Mouse (Mus musculus): Measurements from ENCODE around the gene Anp32b. TPM values are rescaled to one million over a fixed set of nuclear protein-coding genes. Genes with fewer than 3 reads are reported as not detected.

The Anp32b gene
- polyA plus RNA-seq, 1 experiment from 2014 or later, result 301 TPM

GRCm38 (mm10) chr4:46432339-46433036 lies 18.2 kb upstream of the Anp32b start:
- no peak overlapping the region for H3K9ac ChIP-seq
- H3K4me1 ChIP-seq, result peaks cover 12% of the 10 kb centered on the region
- 90% methylated on average over 12 of the region's 12 CpGs for WGBS
- no peaks in the 10 kb centered on the region for H3K36me3 ChIP-seq (replicated peaks)
- no peak overlapping the region for H3K4me3 ChIP-seq (replicated peaks)
- H3K27ac ChIP-seq, result no peak overlapping the region
- no peak overlapping the region for H3K4me2 ChIP-seq
- H3K27me3 ChIP-seq, result no peaks in the 10 kb centered on the region
- no peak for ATAC-seq (ENCODE audit: low FRiP score)
- no peaks in the 10 kb centered on the region for H3K9me3 ChIP-seq

- Histone ChIP-seq H3K4me2 (no peak overlapping the region), H3K36me3 (replicated peaks) (no peaks in the 10 kb centered on the region), H3K4me1 (no peaks in the 10 kb centered on the region), H3K9me3 (no peaks in the 10 kb centered on the region), H3K4me3 (replicated peaks) (no peak overlapping the region), H3K9ac (no peak overlapping the region), H3K27me3 (no peaks in the 10 kb centered on the region), H3K27ac (no peak overlapping the region)
- ATAC-seq (ENCODE audit: low FRiP score), result no peak
- WGBS, result 88% methylated on average over 4 of the region's 4 CpGs
Observed at GRCm38 (mm10) chr4:46442501-46442900, 8.2 kb upstream of the Anp32b start.

- Histone ChIP-seq H3K4me2 (no peak overlapping the region), H3K9me3 (no peaks in the 10 kb centered on the region), H3K27ac (no peak overlapping the region), H3K4me1 (0 out of 2 replicates have a peak, but pooled peaks cover 4% of the 10 kb centered on the region), H3K36me3 (replicated peaks) (no peaks in the 10 kb centered on the region), H3K4me3 (replicated peaks) (no peak overlapping the region), H3K27me3 (0 out of 2 replicates have a peak, but pooled peaks cover 4% of the 10 kb centered on the region), H3K9ac (no peak overlapping the region)
- no peak for ATAC-seq (ENCODE audit: low FRiP score)
- WGBS, result 49% methylated on average over 9 of the region's 9 CpGs
Observed at GRCm38 (mm10) chr4:46445237-46445945, 5.3 kb upstream of the Anp32b start.

- no peak overlapping the region for H3K9ac ChIP-seq
- 0 out of 2 replicates have a peak, but pooled peaks cover 4% of the 10 kb centered on the region for H3K27me3 ChIP-seq
- H3K4me2 ChIP-seq, result no peak overlapping the region
- H3K4me1 ChIP-seq, result peaks cover 6% of the 10 kb centered on the region
- H3K27ac ChIP-seq, result no peak overlapping the region
- 59% methylated on average over 1 of the region's 1 CpGs for WGBS
- no peaks in the 10 kb centered on the region for H3K36me3 ChIP-seq (replicated peaks)
- ATAC-seq (ENCODE audit: low FRiP score), result no peak
- H3K9me3 ChIP-seq, result no peaks in the 10 kb centered on the region
- no peak overlapping the region for H3K4me3 ChIP-seq (replicated peaks)
Observed at GRCm38 (mm10) chr4:46447461-46447860, 3.2 kb upstream of the Anp32b start.

GRCm38 (mm10) chr4:46448886-46449285 lies 1.8 kb upstream of the Anp32b start:
- no peak overlapping the region for H3K9ac ChIP-seq
- H3K4me2 ChIP-seq, result no peak overlapping the region
- no peaks in the 10 kb centered on the region for H3K36me3 ChIP-seq (replicated peaks)
- peaks cover 20% of the 10 kb centered on the region for H3K4me1 ChIP-seq
- no peaks in the 10 kb centered on the region for H3K9me3 ChIP-seq
- WGBS, result 53% methylated on average over 6 of the region's 6 CpGs
- no peak overlapping the region for H3K4me3 ChIP-seq (replicated peaks)
- no peak for ATAC-seq (ENCODE audit: low FRiP score)
- no peak overlapping the region for H3K27ac ChIP-seq
- H3K27me3 ChIP-seq, result 0 out of 2 replicates have a peak, but pooled peaks cover 4% of the 10 kb centered on the region

DNA sequence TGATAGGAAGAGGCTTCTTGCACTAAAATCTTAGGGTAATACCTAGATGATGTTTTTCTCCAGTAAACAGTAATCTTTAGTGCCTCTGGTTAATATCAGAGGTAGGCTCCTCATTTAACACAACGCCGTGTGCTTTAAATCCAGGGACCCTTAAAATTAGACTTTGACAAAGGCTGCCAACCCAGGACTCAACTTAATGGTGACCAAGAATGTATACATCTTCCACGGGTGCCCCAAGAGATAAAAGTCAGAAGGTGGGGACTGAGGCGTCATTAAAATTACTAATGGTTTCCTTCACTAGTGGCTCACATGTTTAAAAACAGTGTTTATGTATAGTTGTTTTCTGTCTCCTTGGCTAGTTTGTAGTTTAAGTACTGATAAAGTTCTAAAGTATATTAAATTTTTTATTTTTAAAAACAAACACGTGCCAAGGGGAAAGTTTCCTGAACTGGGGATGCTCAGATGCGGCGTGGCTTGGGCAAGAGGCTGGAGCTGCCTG lies 633 bp upstream of the Anp32b start:
- no peak for ATAC-seq (ENCODE audit: low FRiP score)
- peak overlapping the region; percentile 99 for H3K9ac ChIP-seq
- peak overlapping the region; percentile 99 for H3K27ac ChIP-seq
- H3K9me3 ChIP-seq, result no peaks in the 10 kb centered on the region
- no peaks in the 10 kb centered on the region for H3K36me3 ChIP-seq (replicated peaks)
- 0 out of 2 replicates have a peak, but pooled peaks cover 4% of the 10 kb centered on the region for H3K27me3 ChIP-seq
- peak overlapping the region; percentile 90 for H3K4me3 ChIP-seq (replicated peaks)
- H3K4me2 ChIP-seq, result peak overlapping the region; percentile 87
- WGBS, result 30% methylated on average over 7 of the region's 7 CpGs
- peaks cover 29% of the 10 kb centered on the region for H3K4me1 ChIP-seq

DNA sequence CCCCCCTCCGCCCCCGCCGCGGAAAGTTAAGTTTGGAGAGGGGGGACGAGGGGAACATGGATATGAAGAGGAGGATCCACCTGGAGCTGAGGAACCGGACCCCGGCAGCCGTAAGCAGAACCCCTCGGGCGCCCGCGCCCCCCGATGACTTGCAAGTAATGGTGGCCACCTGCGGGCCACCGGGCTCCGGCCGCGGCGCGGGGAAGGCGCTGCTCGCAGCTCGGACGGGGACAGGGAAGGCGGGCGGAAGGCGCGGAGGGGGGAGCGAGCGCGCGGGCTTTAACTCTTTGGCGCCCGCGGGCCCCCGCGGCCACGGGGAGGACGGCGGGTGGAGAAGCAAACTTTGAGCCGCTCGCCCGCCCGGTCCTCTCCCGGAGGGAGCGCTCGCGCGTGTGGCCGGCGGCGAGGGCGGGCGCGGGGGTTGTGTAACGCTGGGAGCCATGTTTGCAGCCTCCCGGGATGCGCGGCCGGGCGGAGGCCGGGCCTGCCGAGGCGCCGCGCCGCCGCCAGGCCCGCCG lies 597 bp downstream of the Anp32b start:
- peak overlapping the region; percentile 99 for H3K27ac ChIP-seq
- peak overlapping the region; percentile 90 for H3K4me3 ChIP-seq (replicated peaks)
- peaks cover 34% of the 10 kb centered on the region for H3K4me1 ChIP-seq
- ATAC-seq (ENCODE audit: low FRiP score), result peak; percentile 55
- no peaks in the 10 kb centered on the region for H3K36me3 ChIP-seq (replicated peaks)
- peak overlapping the region; percentile 99 for H3K9ac ChIP-seq
- under 1% methylated on average over 56 of the region's 70 CpGs for WGBS
- peak overlapping the region; percentile 87 for H3K4me2 ChIP-seq
- 0 out of 2 replicates have a peak, but pooled peaks cover 4% of the 10 kb centered on the region for H3K27me3 ChIP-seq
- no peaks in the 10 kb centered on the region for H3K9me3 ChIP-seq

DNA sequence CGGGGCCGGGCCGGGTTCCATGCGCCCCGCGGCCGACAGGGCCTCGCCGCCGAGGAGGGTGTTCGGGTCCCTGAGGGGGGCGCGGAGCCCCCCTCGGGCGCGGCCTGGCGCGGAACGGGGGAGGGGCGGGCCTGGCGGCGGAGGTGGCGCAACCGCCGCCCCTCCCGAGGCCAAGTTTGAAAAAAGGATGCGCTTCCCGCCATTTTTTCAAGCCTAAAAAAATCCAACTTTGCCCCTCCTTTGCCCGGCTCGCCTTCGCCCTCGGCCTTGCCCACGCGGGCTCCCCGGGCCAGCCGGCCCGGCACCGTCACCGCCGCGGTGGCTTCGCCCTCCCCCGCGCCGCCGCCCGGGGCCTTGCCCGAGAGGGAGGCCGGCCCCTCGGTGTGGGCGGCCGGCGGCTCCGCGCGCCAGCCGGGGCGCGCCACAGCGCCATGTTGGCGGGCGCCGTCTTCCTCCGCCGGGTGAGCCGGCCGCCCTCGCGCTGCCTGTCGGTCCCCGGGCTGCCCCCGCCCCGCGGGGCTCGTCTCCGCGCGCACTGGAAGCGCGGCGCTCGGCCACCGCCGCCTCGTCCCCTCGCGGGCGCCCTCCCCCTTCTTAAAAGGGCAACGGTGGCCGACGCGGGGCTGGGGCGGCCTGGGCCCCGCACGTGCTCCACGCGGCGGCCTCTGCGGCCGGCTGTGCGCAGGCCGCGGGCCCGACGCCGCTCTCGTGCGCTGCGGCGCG lies 1.2 kb downstream of the Anp32b start:
- H3K9me3 ChIP-seq, result no peaks in the 10 kb centered on the region
- H3K4me1 ChIP-seq, result peaks cover 34% of the 10 kb centered on the region
- H3K27me3 ChIP-seq, result 0 out of 2 replicates have a peak, but pooled peaks cover 4% of the 10 kb centered on the region
- no peaks in the 10 kb centered on the region for H3K36me3 ChIP-seq (replicated peaks)
- H3K4me3 ChIP-seq (replicated peaks), result peak overlapping the region; percentile 90
- peak; percentile 60 for ATAC-seq (ENCODE audit: low FRiP score)
- peak overlapping the region; percentile 87 for H3K4me2 ChIP-seq
- H3K9ac ChIP-seq, result peak overlapping the region; percentile 99
- 1% methylated on average over 65 of the region's 111 CpGs for WGBS
- peak overlapping the region; percentile 99 for H3K27ac ChIP-seq

- Histone ChIP-seq H3K27ac (peak overlapping the region; percentile 99), H3K9ac (peak overlapping the region; percentile 99), H3K36me3 (replicated peaks) (no peaks in the 10 kb centered on the region), H3K4me3 (replicated peaks) (peak overlapping the region; percentile 90), H3K4me2 (peak overlapping the region; percentile 87), H3K4me1 (peaks cover 34% of the 10 kb centered on the region), H3K27me3 (0 out of 2 replicates have a peak, but pooled peaks cover 4% of the 10 kb centered on the region), H3K9me3 (no peaks in the 10 kb centered on the region)
- ATAC-seq (ENCODE audit: low FRiP score), result peak; percentile 18
- WGBS, result under 1% methylated on average over 19 of the region's 19 CpGs
Observed at GRCm38 (mm10) chr4:46452481-46452850, 1.8 kb downstream of the Anp32b start.

- no peak for ATAC-seq (ENCODE audit: low FRiP score)
- no peaks in the 10 kb centered on the region for H3K9me3 ChIP-seq
- H3K36me3 ChIP-seq (replicated peaks), result no peaks in the 10 kb centered on the region
- H3K4me2 ChIP-seq, result peak overlapping the region; percentile 87
- H3K27ac ChIP-seq, result peak overlapping the region; percentile 99
- H3K4me3 ChIP-seq (replicated peaks), result peak overlapping the region; percentile 90
- WGBS, result 39% methylated on average over 13 of the region's 13 CpGs
- H3K4me1 ChIP-seq, result peaks cover 34% of the 10 kb centered on the region
- 0 out of 2 replicates have a peak, but pooled peaks cover 4% of the 10 kb centered on the region for H3K27me3 ChIP-seq
- H3K9ac ChIP-seq, result peak overlapping the region; percentile 99
Observed at GRCm38 (mm10) chr4:46452855-46453719, 2.4 kb downstream of the Anp32b start.
